Mouse (Mus musculus): ENCODE results near the gene Golim4. TPM values are rescaled to one million over a fixed set of nuclear protein-coding genes. Genes with fewer than 3 reads are reported as not detected.

Golim4 gene
- polyA plus RNA-seq, 1 experiment from 2014 or later = 19.3 TPM

GRCm38 (mm10) chr3:75864203-75864602, 92.5 kb downstream of the Golim4 start:
- 16% methylated on average over 2 of the region's 2 CpGs for WGBS (ENCODE audit: insufficient replicate concordance)
- no peak for ATAC-seq (ENCODE audit: insufficient read depth)
- no peaks in the 10 kb centered on the region for H3K27me3 ChIP-seq
- H3K4me3 ChIP-seq (replicated peaks) = no peak overlapping the region
- no peak overlapping the region for H3K9ac ChIP-seq
- H3K4me1 ChIP-seq (replicated peaks) = no peaks in the 10 kb centered on the region
- no peak overlapping the region for H3K4me2 ChIP-seq
- no peak overlapping the region for H3K27ac ChIP-seq (replicated peaks)
- H3K36me3 ChIP-seq (replicated peaks) = no peaks in the 10 kb centered on the region
- no peaks in the 10 kb centered on the region for H3K9me3 ChIP-seq (replicated peaks)

DNA sequence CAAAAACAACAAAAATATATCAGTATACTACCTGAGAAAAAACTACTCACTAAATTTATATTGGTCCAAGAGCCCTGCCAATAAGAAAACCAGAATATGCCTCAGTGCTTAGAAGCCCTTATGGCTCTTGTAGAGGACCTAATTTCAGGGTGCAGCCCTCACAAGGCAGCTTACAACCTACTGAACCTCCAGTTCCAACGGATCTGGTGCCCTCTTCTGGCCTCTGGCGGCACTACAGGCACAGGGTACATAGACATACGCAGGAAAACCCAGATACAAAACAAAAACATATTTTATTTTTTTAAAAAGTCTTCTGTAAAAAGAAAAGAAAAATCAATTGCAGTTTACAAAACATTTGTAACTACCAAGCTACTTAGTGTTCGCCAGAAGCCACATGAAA, 95.1 kb downstream of the Golim4 start:
- 18% methylated on average over 4 of the region's 4 CpGs for WGBS (ENCODE audit: insufficient replicate concordance)
- H3K36me3 ChIP-seq (replicated peaks) = no peaks in the 10 kb centered on the region

DNA sequence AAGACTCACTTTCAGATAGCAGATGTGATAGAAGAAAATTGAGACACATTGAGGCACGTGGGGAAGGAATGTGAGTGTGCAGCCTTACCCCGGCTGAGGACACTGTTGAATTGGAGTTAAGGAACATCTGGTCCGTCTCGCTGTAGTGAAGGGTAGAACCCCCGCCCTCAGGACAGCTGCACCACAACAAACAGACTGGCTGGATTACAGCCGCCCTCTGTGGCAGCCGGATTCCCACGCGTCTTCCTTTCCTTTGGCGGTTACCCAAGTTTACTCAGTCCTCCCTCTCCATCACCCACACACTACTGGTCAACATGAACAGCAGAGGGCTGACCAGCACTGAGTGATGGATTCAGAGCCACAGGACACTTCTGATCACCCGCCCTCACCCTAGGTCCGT, 96.0 kb downstream of the Golim4 start:
- H3K4me2 ChIP-seq = no peak overlapping the region
- WGBS (ENCODE audit: insufficient replicate concordance) = 64% methylated on average over 12 of the region's 12 CpGs
- H3K36me3 ChIP-seq (replicated peaks) = no peaks in the 10 kb centered on the region
- H3K9me3 ChIP-seq (replicated peaks) = no peaks in the 10 kb centered on the region
- H3K4me3 ChIP-seq (replicated peaks) = no peak overlapping the region
- no peak for ATAC-seq (ENCODE audit: insufficient read depth)
- no peaks in the 10 kb centered on the region for H3K27me3 ChIP-seq
- H3K27ac ChIP-seq (replicated peaks) = no peak overlapping the region
- no peaks in the 10 kb centered on the region for H3K4me1 ChIP-seq (replicated peaks)
- H3K9ac ChIP-seq = no peak overlapping the region

More for the DNA sequence above, 95.1 kb downstream of the Golim4 start:
- Histone ChIP-seq H3K27me3 (no peaks in the 10 kb centered on the region), H3K4me2 (no peak overlapping the region), H3K9ac (no peak overlapping the region), H3K9me3 (replicated peaks) (no peaks in the 10 kb centered on the region), H3K27ac (replicated peaks) (no peak overlapping the region), H3K4me3 (replicated peaks) (no peak overlapping the region), H3K4me1 (replicated peaks) (no peaks in the 10 kb centered on the region)
- no peak for ATAC-seq (ENCODE audit: insufficient read depth)

DNA sequence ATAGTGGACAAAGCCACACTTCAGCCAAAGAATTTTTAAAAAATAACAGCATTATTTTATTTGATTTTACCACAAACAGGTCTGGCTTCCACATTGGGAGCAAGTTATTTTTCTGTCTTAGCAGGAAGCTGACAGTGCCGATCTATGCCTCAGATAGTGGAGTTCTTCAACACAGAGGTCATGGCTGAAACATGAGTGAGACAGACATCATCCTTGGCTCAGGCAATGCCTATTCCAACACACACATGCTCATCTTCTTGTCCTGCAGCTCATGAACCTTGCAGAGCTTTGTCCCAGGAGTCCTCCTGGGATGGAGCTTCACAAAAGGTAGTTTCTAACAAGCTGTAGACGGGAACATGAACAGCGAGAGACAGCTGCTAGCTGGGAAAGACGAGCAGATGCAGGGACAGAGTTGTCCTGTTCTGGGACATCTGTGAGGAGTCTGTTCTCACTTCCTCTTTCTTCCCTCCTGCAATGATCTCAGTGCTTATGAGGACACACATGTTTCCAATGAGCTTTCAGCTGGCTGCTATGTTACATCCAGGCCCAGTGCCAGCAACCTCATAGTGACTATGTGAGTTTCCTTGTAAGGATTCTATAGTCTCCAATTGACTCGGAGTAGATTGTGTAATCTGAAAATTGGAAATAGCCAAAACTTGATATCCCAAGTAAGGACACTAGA, 121.3 kb downstream of the Golim4 start:
- H3K27me3 ChIP-seq = no peaks in the 10 kb centered on the region
- H3K9me3 ChIP-seq (replicated peaks) = no peaks in the 10 kb centered on the region
- WGBS (ENCODE audit: insufficient replicate concordance) = 52% methylated on average over 5 of the region's 5 CpGs
- H3K4me1 ChIP-seq (replicated peaks) = no peaks in the 10 kb centered on the region
- no peaks in the 10 kb centered on the region for H3K36me3 ChIP-seq (replicated peaks)
- H3K9ac ChIP-seq = no peak overlapping the region
- no peak overlapping the region for H3K4me3 ChIP-seq (replicated peaks)
- no peak for ATAC-seq (ENCODE audit: insufficient read depth)
- no peak overlapping the region for H3K27ac ChIP-seq (replicated peaks)
- no peak overlapping the region for H3K4me2 ChIP-seq

DNA sequence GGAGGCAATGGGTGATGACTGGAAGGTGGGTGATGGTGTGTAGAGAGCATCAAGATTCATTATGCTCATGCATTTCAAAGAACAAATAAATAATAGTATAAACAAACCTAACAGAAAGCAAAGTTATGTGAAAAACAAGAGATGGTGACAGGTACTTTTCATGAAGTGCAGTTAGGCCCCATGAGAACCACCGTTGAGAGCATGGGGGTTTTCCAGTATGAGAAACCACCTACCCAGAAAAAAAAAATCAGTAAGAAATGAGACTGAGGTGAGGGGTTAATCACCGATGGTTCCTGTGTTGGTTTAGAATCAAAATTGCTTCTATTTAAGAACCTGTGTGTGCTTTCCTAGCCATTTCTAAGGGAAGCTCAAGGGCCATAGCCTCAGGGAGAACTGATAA, 121.9 kb downstream of the Golim4 start:
- H3K27me3 ChIP-seq = no peaks in the 10 kb centered on the region
- H3K27ac ChIP-seq (replicated peaks) = no peak overlapping the region
- H3K4me2 ChIP-seq = no peak overlapping the region
- H3K9me3 ChIP-seq (replicated peaks) = no peaks in the 10 kb centered on the region
- H3K4me1 ChIP-seq (replicated peaks) = no peaks in the 10 kb centered on the region
- 66% methylated on average over 2 of the region's 2 CpGs for WGBS (ENCODE audit: insufficient replicate concordance)
- H3K4me3 ChIP-seq (replicated peaks) = no peak overlapping the region
- ATAC-seq (ENCODE audit: insufficient read depth) = no peak
- no peak overlapping the region for H3K9ac ChIP-seq
- no peaks in the 10 kb centered on the region for H3K36me3 ChIP-seq (replicated peaks)

Other genes with a start within 250 kb of the Golim4 start
- not detected in 2 replicates for gene Gm29133, start 208.8 kb downstream of the Golim4 start, polyA plus RNA-seq (2015; fragmentation: Nextera tagmentation; extraction: Ambion mirVana)
- gene Fstl5, start 117.3 kb upstream of the Golim4 start, polyA plus RNA-seq (2015; fragmentation: Nextera tagmentation; extraction: Ambion mirVana) = not detected in 2 replicates